Mouse (Mus musculus): ENCODE measurements around the gene Snd1. TPM values are rescaled to one million over a fixed set of nuclear protein-coding genes. Genes with fewer than 3 reads are reported as not detected.

The Snd1 gene
- polyA plus RNA-seq, 1 experiment from 2014 or later: 138 TPM

DNA sequence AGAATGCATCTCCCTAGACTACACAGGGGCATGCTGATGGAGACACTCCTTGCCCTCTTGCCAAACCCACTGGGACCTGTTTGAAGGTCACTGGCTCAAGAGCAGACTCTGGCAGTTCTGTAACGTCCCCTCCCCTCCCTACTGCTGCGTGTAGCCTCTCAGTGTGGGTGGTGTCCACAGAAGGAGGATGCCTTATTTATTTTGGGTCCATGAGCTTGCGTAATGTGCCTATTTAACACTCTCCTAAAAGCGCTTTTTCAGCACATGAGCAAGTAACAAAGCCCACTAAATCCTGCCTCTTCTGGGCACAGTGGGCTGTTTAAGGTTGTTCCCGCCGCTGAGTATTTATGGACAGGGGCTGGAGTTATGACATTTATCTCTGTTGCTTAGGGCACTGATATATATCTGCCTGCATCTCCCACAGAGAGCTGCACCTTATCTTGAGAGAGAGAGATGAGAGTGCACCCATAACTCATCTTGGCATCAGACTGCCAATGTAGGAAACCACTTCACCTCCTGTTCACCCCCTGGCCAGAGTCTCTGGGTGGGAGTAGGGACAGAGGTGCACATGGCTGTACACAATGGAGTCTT lies 293.0 kb downstream of the Snd1 start:
- no peak overlapping the region for H3K4me3 ChIP-seq
- 93% methylated on average over 6 of the region's 6 CpGs for WGBS
- no peaks in the 10 kb centered on the region for H3K27me3 ChIP-seq (ENCODE audit: low read depth, poor library complexity, severe bottlenecking)
- no peak for DNase-seq (ENCODE audit: low spot score)
- peaks cover 18% of the 10 kb centered on the region for H3K36me3 ChIP-seq
- H3K27ac ChIP-seq: no peak overlapping the region
- no peaks in the 10 kb centered on the region for H3K9me3 ChIP-seq (replicated peaks)
- no peaks in the 10 kb centered on the region for H3K4me1 ChIP-seq

DNA sequence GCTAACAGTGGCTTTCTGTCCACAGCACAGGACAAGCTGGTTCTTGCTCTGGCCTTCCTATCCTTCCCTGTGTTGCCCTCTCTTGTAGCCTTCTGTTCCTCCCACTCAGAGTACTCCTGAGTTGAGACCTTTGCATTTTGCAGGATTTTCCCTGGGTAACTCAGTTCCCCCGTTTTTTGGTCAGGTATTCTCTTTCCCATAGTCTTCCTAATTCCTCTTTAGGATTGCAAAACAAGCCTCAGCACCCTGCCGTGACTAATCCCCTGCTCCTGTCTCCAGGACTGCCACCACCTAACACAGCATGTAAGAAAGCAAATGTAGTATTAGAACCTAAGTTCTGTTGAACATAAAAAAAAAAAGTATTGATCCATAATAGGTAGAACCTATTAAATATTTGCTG lies 296.4 kb downstream of the Snd1 start:
- Histone ChIP-seq H3K4me1 (no peaks in the 10 kb centered on the region), H3K4me3 (no peak overlapping the region)
- 48% methylated on average over 2 of the region's 2 CpGs for WGBS

DNA sequence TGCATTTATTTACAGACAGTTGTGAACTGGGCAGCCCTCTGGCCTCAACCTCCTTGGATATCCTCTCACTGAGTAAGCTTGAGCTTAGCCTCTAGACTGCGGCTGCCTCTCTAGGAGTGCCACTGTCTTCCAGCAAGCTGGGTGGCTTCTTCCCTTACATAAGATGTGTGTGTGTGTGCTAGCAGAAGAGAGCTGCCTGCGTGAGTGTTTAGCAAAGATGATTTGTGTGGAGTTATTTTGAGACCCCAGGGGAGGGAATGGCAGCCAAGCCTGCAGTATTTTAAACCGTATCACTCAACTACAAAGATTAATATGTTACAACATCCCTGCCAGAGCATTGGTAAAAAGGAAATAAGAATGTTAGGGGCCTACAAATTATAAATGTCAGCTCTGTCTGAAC lies 306.8 kb downstream of the Snd1 start:
- H3K27ac ChIP-seq: no peak overlapping the region
- H3K36me3 ChIP-seq: no peaks in the 10 kb centered on the region
- H3K27me3 ChIP-seq (ENCODE audit: low read depth, poor library complexity, severe bottlenecking): no peaks in the 10 kb centered on the region
- no peaks in the 10 kb centered on the region for H3K4me1 ChIP-seq
- DNase-seq (ENCODE audit: low spot score): no peak
- no peak overlapping the region for H3K4me3 ChIP-seq
- WGBS: 87% methylated on average over 3 of the region's 3 CpGs
- H3K9me3 ChIP-seq (replicated peaks): no peaks in the 10 kb centered on the region

More for the DNA sequence above, 296.4 kb downstream of the Snd1 start:
- Histone ChIP-seq H3K36me3 (peaks cover 24% of the 10 kb centered on the region), H3K9me3 (replicated peaks) (no peaks in the 10 kb centered on the region), H3K27ac (no peak overlapping the region), H3K27me3 (ENCODE audit: low read depth, poor library complexity, severe bottlenecking) (no peaks in the 10 kb centered on the region)
- no peak for DNase-seq (ENCODE audit: low spot score)

DNA sequence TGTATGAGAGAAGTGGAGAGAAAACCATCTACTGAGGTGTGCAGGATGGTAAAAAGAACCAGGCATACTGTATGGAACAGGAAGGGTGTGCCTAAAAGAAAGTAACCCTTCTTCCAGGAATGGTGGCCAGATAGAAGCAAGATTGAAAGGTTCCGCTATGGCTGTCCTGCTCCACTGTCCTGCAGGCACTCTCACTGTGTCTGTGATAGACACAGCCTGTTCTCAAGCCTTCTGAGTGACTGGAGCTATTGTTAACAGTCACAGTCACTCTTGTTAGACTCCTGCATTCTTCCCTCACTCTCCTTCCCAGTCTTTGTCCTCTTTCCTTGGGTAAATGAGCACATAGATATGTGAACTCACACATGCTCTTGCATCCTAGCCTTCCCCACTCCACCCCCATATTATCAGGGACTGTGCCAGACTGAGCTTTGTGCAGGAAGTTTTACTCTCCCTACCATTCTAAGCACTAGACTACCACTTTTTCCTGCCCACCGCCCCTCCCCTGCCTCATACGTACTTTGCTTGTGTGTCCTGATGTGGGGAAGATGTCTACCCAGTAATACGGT lies 308.2 kb downstream of the Snd1 start:
- Histone ChIP-seq H3K4me1 (no peaks in the 10 kb centered on the region), H3K4me3 (no peak overlapping the region), H3K27me3 (ENCODE audit: low read depth, poor library complexity, severe bottlenecking) (no peaks in the 10 kb centered on the region), H3K27ac (no peak overlapping the region), H3K9me3 (replicated peaks) (no peaks in the 10 kb centered on the region), H3K36me3 (no peaks in the 10 kb centered on the region)
- WGBS: 91% methylated on average over 4 of the region's 4 CpGs
- no peak for DNase-seq (ENCODE audit: low spot score)

DNA sequence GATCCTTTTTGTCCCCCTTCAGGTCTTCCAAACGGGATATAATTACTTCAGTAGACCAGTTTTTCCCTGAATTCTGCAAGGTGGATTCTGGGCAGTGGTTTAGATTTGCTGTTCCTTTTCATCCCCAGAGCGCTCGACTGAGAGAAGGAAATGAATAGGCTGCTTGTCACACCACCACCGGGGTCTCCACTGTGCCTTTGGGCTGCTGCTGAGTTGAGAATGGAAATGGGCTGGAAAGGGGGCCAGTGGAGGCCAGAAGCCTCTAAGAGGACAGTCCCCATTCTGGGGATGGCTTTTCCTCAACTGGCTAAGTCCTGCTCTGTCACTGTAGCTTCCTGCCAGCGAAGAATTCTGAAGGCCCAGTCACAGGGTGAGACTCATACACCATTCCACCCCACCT lies 309.0 kb downstream of the Snd1 start:
- Histone ChIP-seq H3K9me3 (replicated peaks) (no peaks in the 10 kb centered on the region), H3K4me3 (no peak overlapping the region), H3K27me3 (ENCODE audit: low read depth, poor library complexity, severe bottlenecking) (no peaks in the 10 kb centered on the region), H3K4me1 (no peaks in the 10 kb centered on the region), H3K27ac (no peak overlapping the region), H3K36me3 (no peaks in the 10 kb centered on the region)
- DNase-seq (ENCODE audit: low spot score): no peak
- 90% methylated on average over 5 of the region's 5 CpGs for WGBS

DNA sequence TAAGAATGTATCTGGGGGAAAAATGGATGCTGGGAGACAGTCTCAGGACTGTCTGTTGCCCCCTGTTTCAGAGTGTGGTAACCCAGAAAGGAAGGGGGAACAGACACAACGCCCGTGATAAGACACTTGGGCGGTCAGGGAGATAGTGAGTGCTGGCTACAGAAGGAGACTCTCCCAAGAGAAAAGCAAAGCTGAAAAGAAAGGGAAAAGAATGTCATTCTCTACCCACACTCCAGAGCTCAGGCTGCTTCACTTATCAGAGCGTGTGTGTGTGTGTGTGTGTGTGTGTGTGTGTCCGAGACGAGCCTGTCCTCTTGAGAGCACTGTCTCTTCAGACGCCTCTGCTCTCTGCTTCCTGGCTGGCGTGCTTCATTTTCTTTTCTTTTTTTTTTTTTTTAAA lies 310.8 kb downstream of the Snd1 start:
- Histone ChIP-seq H3K36me3 (no peaks in the 10 kb centered on the region), H3K9me3 (replicated peaks) (no peaks in the 10 kb centered on the region), H3K27me3 (ENCODE audit: low read depth, poor library complexity, severe bottlenecking) (no peaks in the 10 kb centered on the region), H3K4me3 (no peak overlapping the region), H3K4me1 (no peaks in the 10 kb centered on the region), H3K27ac (no peak overlapping the region)
- DNase-seq (ENCODE audit: low spot score): no peak
- 88% methylated on average over 8 of the region's 8 CpGs for WGBS

DNA sequence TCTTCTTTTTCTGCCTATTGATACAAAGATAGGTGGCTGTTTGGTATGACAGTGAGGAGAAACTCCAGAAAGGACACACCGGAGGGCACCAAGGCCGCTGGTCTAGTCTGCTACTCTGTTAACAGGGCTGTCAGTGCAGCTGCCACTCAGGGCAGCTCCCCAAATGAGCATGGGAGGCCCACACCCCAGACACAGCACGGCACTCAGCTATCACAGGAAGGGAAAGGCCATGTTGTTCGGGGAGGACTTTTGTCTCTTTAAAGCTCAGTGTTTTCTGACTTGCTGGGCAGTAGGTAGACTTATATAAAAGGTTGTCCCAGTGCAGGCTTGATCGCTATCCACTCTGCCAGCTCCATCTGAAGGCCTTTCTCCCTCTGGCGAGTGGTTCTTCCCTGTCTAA lies 312.2 kb downstream of the Snd1 start:
- H3K36me3 ChIP-seq: no peaks in the 10 kb centered on the region
- H3K9me3 ChIP-seq (replicated peaks): no peaks in the 10 kb centered on the region
- H3K4me3 ChIP-seq: no peak overlapping the region
- no peaks in the 10 kb centered on the region for H3K4me1 ChIP-seq
- DNase-seq (ENCODE audit: low spot score): no peak
- 80% methylated on average over 6 of the region's 6 CpGs for WGBS
- no peaks in the 10 kb centered on the region for H3K27me3 ChIP-seq (ENCODE audit: low read depth, poor library complexity, severe bottlenecking)
- no peak overlapping the region for H3K27ac ChIP-seq

DNA sequence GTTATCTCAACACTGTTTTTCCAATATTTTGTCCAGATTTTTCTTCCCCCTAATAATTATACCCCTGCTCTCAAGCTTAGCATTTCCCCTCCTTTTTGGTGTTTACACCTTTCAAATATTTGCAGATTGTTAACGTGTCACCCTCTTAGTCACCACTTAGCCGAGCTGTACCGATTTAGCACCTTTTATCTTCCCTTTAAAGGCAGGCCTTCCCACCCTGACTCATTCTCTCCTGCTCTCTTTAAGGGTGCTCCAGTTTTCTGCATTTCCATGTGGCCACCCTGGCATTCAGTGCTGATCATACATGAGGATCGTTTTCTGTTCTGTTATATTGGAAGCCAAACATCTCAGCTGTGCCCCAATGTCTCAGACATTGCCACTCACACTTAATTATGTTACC lies 314.7 kb downstream of the Snd1 start:
- 73% methylated on average over 4 of the region's 4 CpGs for WGBS
- Histone ChIP-seq H3K36me3 (no peaks in the 10 kb centered on the region; the same call in 1 of the 2 replicates), H3K9me3 (replicated peaks) (no peaks in the 10 kb centered on the region), H3K27ac (no peak overlapping the region), H3K4me3 (no peak overlapping the region), H3K4me1 (no peaks in the 10 kb centered on the region), H3K27me3 (ENCODE audit: low read depth, poor library complexity, severe bottlenecking) (no peaks in the 10 kb centered on the region)
- DNase-seq (ENCODE audit: low spot score): no peak

DNA sequence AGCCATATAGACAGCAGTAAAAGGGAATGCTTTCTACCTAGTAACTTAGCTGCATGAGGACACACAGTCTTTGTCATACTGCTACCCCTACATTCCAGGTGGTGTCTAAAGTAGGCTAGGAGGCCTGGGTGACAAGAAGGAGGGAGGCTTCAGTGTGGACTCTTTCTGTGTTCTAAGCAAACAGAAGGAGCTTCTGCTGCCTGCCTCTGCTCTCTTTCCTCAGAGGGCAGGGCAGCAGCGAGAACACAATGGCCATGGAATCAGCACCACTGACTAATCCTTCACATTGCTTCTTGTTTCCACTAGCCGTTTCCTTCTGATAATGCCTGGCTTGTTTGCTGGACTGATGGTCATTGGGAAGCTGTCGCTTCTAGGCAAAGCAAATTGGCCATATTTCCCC lies 316.2 kb downstream of the Snd1 start:
- no peak for DNase-seq (ENCODE audit: low spot score)
- Histone ChIP-seq H3K36me3 (peaks cover 8% of the 10 kb centered on the region), H3K4me1 (no peaks in the 10 kb centered on the region), H3K9me3 (replicated peaks) (no peaks in the 10 kb centered on the region), H3K27me3 (ENCODE audit: low read depth, poor library complexity, severe bottlenecking) (no peaks in the 10 kb centered on the region), H3K27ac (no peak overlapping the region), H3K4me3 (no peak overlapping the region)
- WGBS: 79% methylated on average over 3 of the region's 3 CpGs

DNA sequence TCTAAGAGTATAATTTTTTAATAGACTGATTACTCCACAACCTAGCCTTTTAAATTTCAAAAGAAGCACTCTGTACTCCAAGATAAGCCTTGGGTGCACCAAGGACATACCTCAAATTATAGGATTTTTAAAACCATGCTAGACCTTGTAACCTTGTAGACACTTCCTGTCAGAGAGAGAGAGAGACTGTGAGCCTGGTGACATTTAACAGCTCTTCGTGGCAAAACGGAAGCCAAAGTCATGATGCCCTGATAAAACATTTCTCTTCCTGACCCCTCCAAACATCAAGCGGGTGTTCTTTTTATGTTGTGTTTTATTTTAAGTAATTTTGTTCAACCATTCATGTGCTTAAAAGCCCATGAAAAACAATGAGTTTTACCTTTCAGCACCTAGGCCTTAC lies 316.9 kb downstream of the Snd1 start:
- H3K9me3 ChIP-seq (replicated peaks): no peaks in the 10 kb centered on the region
- WGBS: 86% methylated on average over 3 of the region's 3 CpGs
- DNase-seq (ENCODE audit: low spot score): no peak
- H3K4me3 ChIP-seq: no peak overlapping the region
- H3K4me1 ChIP-seq: no peaks in the 10 kb centered on the region
- H3K27ac ChIP-seq: no peak overlapping the region
- no peaks in the 10 kb centered on the region for H3K27me3 ChIP-seq (ENCODE audit: low read depth, poor library complexity, severe bottlenecking)
- peaks cover 14% of the 10 kb centered on the region for H3K36me3 ChIP-seq

DNA sequence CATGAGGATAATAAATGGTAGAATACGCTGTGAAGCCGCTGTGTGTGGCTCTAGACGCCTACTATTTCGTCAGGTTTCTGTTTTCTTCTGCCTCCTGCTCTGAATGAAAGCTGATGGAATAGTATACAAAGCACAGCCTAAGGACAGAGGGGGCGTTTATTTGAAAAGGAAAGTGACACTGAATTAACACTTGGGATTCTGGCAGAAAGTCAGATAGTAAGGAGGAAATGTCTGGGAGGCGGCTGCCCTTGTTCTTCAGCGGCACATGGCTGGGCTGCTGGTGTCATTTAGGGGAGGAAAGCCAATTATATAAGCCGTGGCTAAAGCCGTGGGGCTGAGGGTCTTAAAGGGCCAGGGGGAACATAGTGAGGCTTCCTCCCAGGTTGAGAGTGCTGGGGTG lies 320.4 kb downstream of the Snd1 start:
- H3K27me3 ChIP-seq (ENCODE audit: low read depth, poor library complexity, severe bottlenecking): no peaks in the 10 kb centered on the region
- no peak for DNase-seq (ENCODE audit: low spot score)
- H3K4me3 ChIP-seq: no peak overlapping the region
- H3K27ac ChIP-seq: no peak overlapping the region
- no peaks in the 10 kb centered on the region for H3K9me3 ChIP-seq (replicated peaks)
- no peaks in the 10 kb centered on the region for H3K4me1 ChIP-seq
- 57% methylated on average over 9 of the region's 9 CpGs for WGBS
- H3K36me3 ChIP-seq: peaks cover 17% of the 10 kb centered on the region

DNA sequence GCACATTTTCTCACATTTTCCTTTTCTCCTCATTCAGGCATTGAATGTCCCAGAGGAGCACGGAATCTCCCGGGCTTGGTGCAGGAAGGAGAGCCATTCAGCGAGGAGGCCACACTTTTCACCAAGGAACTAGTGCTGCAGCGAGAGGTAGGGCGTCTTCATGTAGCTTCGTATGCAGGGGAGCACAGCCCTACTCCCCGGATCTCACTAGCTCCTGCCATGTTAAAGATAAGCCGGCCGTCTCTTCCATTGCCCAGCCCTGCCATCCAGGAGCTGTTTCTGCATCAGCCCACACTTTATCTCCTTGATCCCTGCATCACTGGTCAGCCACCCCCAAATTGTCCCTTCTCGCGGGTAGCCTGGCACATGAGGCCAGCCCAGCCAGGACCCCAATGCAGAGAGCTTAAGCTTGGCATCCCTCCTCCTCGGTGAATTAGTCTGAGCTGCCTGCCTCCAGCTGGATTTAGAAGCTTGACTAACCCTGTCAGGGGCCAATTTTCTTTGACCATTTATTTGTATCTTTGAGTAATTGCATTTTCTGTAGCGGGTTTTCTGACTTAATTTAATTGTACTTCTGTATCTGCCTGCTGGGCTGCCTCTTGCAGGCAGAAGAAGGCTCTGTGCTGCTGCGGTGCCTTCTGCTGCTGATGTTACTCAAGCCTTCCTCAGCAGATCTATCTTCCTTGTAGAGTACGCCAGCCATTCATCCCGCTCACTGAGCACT lies 321.0 kb downstream of the Snd1 start:
- H3K36me3 ChIP-seq: peaks cover 17% of the 10 kb centered on the region
- WGBS: 92% methylated on average over 16 of the region's 16 CpGs

DNA sequence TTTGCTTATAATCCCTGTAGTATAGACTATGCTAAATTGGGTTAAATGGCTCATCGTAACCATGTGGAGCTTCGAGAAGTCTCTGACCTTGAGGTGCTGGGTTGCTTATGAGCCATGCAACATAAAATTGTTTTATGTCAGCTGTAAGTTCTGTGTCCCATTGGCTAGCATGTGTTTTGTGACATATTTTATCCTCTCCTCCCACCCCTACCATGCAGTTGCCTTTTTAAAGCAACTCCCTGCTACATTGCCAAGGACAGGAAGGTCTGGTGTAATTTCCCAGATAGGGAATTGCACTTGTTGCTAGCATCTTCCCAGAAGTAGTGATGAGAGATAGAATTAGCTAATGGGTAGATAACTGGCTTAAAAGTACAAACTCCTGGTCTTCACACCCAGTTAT lies 324.9 kb downstream of the Snd1 start:
- no peaks in the 10 kb centered on the region for H3K27me3 ChIP-seq (ENCODE audit: low read depth, poor library complexity, severe bottlenecking)
- peaks cover 20% of the 10 kb centered on the region for H3K36me3 ChIP-seq
- no peak overlapping the region for H3K4me3 ChIP-seq
- WGBS: 92% methylated on average over 2 of the region's 2 CpGs
- H3K4me1 ChIP-seq: no peaks in the 10 kb centered on the region
- no peak for DNase-seq (ENCODE audit: low spot score)
- no peaks in the 10 kb centered on the region for H3K9me3 ChIP-seq (replicated peaks)
- no peak overlapping the region for H3K27ac ChIP-seq

More for the DNA sequence above, 321.0 kb downstream of the Snd1 start:
- Histone ChIP-seq H3K4me3 (no peak overlapping the region), H3K27ac (no peak overlapping the region), H3K27me3 (ENCODE audit: low read depth, poor library complexity, severe bottlenecking) (no peaks in the 10 kb centered on the region), H3K4me1 (no peaks in the 10 kb centered on the region), H3K9me3 (replicated peaks) (no peaks in the 10 kb centered on the region)
- DNase-seq (ENCODE audit: low spot score): no peak
